Mouse (Mus musculus) thymus, adult 18-20 months (tissue): ENCODE results near the gene Polr3e.

ENCODE experiments used
- DNase-seq, 2 experiments: peaks; one replicate each; pipeline ENCODE4 v3.0.0; 2022; ENCODE audit warnings: mixed read lengths in 2 of 2

Polr3e gene

GRCm38 (mm10) chr7:120980931-120981924 is 63.7 kb downstream of the Polr3e start:
- peak; percentile 51 to 52 for DNase-seq

- DNase-seq = peak; percentile 88 to 96
Measured at GRCm38 (mm10) chr7:120982200-120982841, 64.8 kb downstream of the Polr3e start, which contains the start of the genes Cdr2 and Mfsd13b. Cdr2 (minus strand) TSS chr7:120982312. Mfsd13b (plus strand) TSS chr7:120982509.

DNA sequence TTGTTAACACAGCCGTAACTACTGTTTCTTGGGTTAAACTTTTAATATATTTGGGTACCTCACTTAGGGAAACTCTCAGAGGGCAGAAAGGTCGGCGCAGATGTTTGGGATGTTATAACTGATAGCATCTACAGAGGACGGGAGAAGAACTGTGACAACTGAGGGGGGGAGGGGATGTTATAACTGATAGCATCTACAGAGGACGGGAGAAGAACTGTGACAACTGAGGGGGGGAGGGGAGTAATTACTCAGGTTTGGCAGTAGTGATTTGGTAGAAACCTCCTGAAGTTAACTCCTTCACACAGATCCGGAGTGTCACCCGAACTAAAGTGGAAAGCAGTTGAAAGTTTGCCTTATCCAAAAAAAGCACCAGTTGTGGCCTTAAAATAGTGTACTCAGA is 65.4 kb downstream of the Polr3e start:
- DNase-seq = no peak

- DNase-seq = no peak
Measured at GRCm38 (mm10) chr7:120991191-120991590, 73.6 kb downstream of the Polr3e start.
